ENCODE assay signal across 10 mouse cellular contexts in genomic region chr10:62300006-62300827, GRCm38 (mm10). TPM values are rescaled to one million over a fixed set of nuclear protein-coding genes. Genes with fewer than 3 reads are reported as not detected.
A peak's percentile ranks its signal among the peaks of the same experiment; 100 is the strongest.
DNase-seq lines count a peak whose midpoint lies in the region; ATAC-seq lines count a peak whose summit lies in the region.
"Had no signal": no experiment of that assay in that cellular context is flagged by ENCODE, and none has a peak within 500 bp of the region (broad histone marks: within the 10 kb centered on the region; RNA-seq: fewer than 3 reads in every experiment).

No protein-coding gene starts in this region.

- H3K4me1 ChIP-seq in heart, embryonic 10.5 days: peaks cover 9% of the 10 kb centered on the region; the same call in 1 of the 2 replicates
- H3K4me1 ChIP-seq in heart, embryonic 12.5 days (replicated peaks): peaks cover 39% of the 10 kb centered on the region

- 0 out of 2 replicates have a peak overlapping the region, but pooled peaks have one; percentile 6 for H3K9ac ChIP-seq in heart, embryonic 12.5 days

- H3K27me3 ChIP-seq in heart, embryonic 10.5 days (ENCODE audit: insufficient read depth, poor library complexity, severe bottlenecking): no peaks in the 10 kb centered on the region
- no peaks in the 10 kb centered on the region for H3K27me3 ChIP-seq in heart, embryonic 12.5 days (replicated peaks)
- H3K27me3 ChIP-seq: CH12.LX had no signal

- WGBS in heart, embryonic 10.5 days: 82% methylated on average over 23 of the region's 23 CpGs
- WGBS in heart, embryonic 12.5 days: 69% methylated on average over 23 of the region's 23 CpGs

- H3K36me3 ChIP-seq in heart, embryonic 10.5 days: peaks cover 87% of the 10 kb centered on the region
- H3K36me3 ChIP-seq in heart, embryonic 12.5 days: peaks cover 84% of the 10 kb centered on the region

- H3K4me2 ChIP-seq in heart, embryonic 12.5 days: no peak overlapping the region

- H3K9me3 ChIP-seq in heart, embryonic 10.5 days: no peaks in the 10 kb centered on the region
- no peaks in the 10 kb centered on the region for H3K9me3 ChIP-seq in heart, embryonic 12.5 days (replicated peaks)

- ATAC-seq in heart, embryonic 12.5 days (ENCODE audit: insufficient number of reproducible peaks, low FRiP score): peak; percentile 30; the same call in 1 of the 2 replicates

- no peak overlapping the region for H3K4me3 ChIP-seq in heart, embryonic 10.5 days
- H3K4me3 ChIP-seq in heart, embryonic 12.5 days: no peak overlapping the region

- H3K27ac ChIP-seq in heart, embryonic 10.5 days: no peak overlapping the region
- H3K27ac ChIP-seq in heart, embryonic 12.5 days (ENCODE audit: poor library complexity, severe bottlenecking): peak overlapping the region; percentile 41

- peak; percentile 96 for DNase-seq in heart, adult 11 months
- DNase-seq in heart, embryonic 10.5 days (ENCODE audit: low spot score): no peak
- DNase-seq in 3T3-L1 (ENCODE audit: low read depth, low spot score): peak; percentile 91
- DNase-seq in cerebellum, adult 18-20 months: peak; percentile 84 to 89
- peak; percentile 44 for DNase-seq in lung, postnatal 10 days
- no peak for DNase-seq in spleen, adult 12 weeks (ENCODE audit: low spot score)
- no peak for DNase-seq in urinary bladder, adult 2 months (ENCODE audit: low spot score)

RNA-seq across cellular contexts. Expression of gene Tacr2, which starts 48.0 kb away (rescaled TPM):
- not detected in 2 replicates for polyA plus RNA-seq in heart, embryonic 10.5 days (2016; fragmentation: Nextera tagmentation; extraction: Ambion mirVana)
- polyA plus RNA-seq in heart, embryonic 12.5 days (2016; fragmentation: Nextera tagmentation; extraction: Ambion mirVana): not detected in 2 replicates
- polyA plus RNA-seq in urinary bladder, adult 2 months (2012; rRNA removed): 4.2 and 10.7 TPM in 2 replicates
- polyA plus RNA-seq: embryonic facial prominence, embryonic 14.5 days had no signal

Comparison
In these comparisons a context has a peak if more than half of its experiments do, and no peak if none do; other contexts are left out.
1. DNase-seq: peak in heart, adult 11 months (single experiment), 3T3-L1 (single experiment), cerebellum, adult 18-20 months (2 of 2) and lung, postnatal 10 days (single experiment); none in heart, embryonic 10.5 days (single experiment), spleen, adult 12 weeks (single experiment) and urinary bladder, adult 2 months (single experiment).